Mouse (Mus musculus) forebrain, postnatal 0 days (tissue): ENCODE data around the gene Frmd4a. TPM values are rescaled to one million over a fixed set of nuclear protein-coding genes. Genes with fewer than 3 reads are reported as not detected.

ENCODE experiments used
- ATAC-seq: fragments of 200-750 bp; cut with Nextera tagmentation; 2 replicates; pipeline ENCODE4 v1.8.0; 2017; ENCODE audit warnings: mild to moderate bottlenecking, moderate library complexity
- DNase-seq: peaks from one replicate; pipeline ENCODE4 v3.0.0-alpha.2; 2015
- H3K27ac ChIP-seq: fragments of 300-500 bp; sonication (generic); 2 replicates; pipeline ENCODE4 v1.5.1; 2014; ENCODE audit warnings: low read depth, mild to moderate bottlenecking, antibody characterized with exemption, low read length, moderate library complexity, mixed read lengths
- H3K27me3 ChIP-seq: fragments of 300-500 bp; sonication (generic); 2 replicates; pipeline ENCODE4 v1.6.1; 2014; ENCODE audit warnings: mild to moderate bottlenecking, low read length, mixed read lengths; ENCODE audit not compliant: insufficient read depth
- H3K36me3 ChIP-seq: fragments of 300-500 bp; sonication (generic); 2 replicates; pipeline ENCODE4 v1.6.1; 2014; ENCODE audit warnings: mild to moderate bottlenecking, moderate library complexity; ENCODE audit not compliant: insufficient read depth
- H3K4me1 ChIP-seq: fragments of 300-500 bp; sonication (generic); 2 replicates; pipeline ENCODE4 v1.6.1; 2014; ENCODE audit warnings: antibody characterized with exemption; ENCODE audit not compliant: insufficient read depth
- H3K4me2 ChIP-seq: fragments of 300-500 bp; sonication (generic); 2 replicates; pipeline ENCODE4 v1.6.1; 2014; ENCODE audit warnings: low read depth, mild to moderate bottlenecking, moderate library complexity
- H3K4me3 ChIP-seq: fragments of 300-500 bp; sonication (generic); 2 replicates; pipeline ENCODE4 v1.5.1; 2014; ENCODE audit warnings: low read depth, low read length, mixed read lengths
- H3K9ac ChIP-seq: fragments of 300-500 bp; sonication (generic); 2 replicates; pipeline ENCODE4 v1.6.1; 2014; ENCODE audit warnings: mild to moderate bottlenecking
- H3K9me3 ChIP-seq: fragments of 300-500 bp; sonication (generic); 2 replicates; pipeline ENCODE4 v1.6.1; 2016; ENCODE audit warnings: low read length
- CTCF ChIP-seq: sonication (generic); IDR thresholded peaks from 2 replicates; pipeline ENCODE4 v1.5.1; 2016; ENCODE audit warnings: antibody characterized with exemption, control low read depth, low read depth
- WGBS: fragments of 180-500 bp; shearing (Covaris S2); extraction: QIAGEN DNeasy Blood & Tissue Kit; methylation state at CpG from one replicate; pipeline ENCODE4 v1.1.7; 2014; 5-methylcytosine and 5-hydroxymethylcytosine counted together
- polyA plus RNA-seq: library from polyadenylated mRNA; unstranded; fragments of >200 nt; fragmentation: Nextera tagmentation; extraction: Ambion mirVana; gene quantifications from 2 replicates; pipeline ENCODE4 v1.2.1, GENCODE M21; 2015
- total RNA-seq: library from RNA; depleted of rRNA; stranded (reverse); fragments of >200 nt; gene quantifications from 2 replicates; pipeline ENCODE4 v1.2.3, GENCODE M21; 2014

Frmd4a gene
- total and polyA plus RNA-seq, 2 experiments from 2014 or later, result 43.8 to 74.5 TPM

- Histone ChIP-seq H3K36me3 (peaks cover 80% of the 10 kb centered on the region), H3K27ac (no peak overlapping the region), H3K27me3 (no peaks in the 10 kb centered on the region), H3K4me3 (no peak overlapping the region), H3K4me2 (no peak overlapping the region), H3K9me3 (no peaks in the 10 kb centered on the region), H3K9ac (no peak overlapping the region), H3K4me1 (no peaks in the 10 kb centered on the region)
- TF ChIP-seq CTCF, result no peak
- WGBS, result 86% methylated on average over 7 of the region's 7 CpGs
- no peak for ATAC-seq
- no peak for DNase-seq
These were observed 575.1 kb downstream of the Frmd4a start for GRCm38 (mm10) chr2:4592666-4593065.

DNA sequence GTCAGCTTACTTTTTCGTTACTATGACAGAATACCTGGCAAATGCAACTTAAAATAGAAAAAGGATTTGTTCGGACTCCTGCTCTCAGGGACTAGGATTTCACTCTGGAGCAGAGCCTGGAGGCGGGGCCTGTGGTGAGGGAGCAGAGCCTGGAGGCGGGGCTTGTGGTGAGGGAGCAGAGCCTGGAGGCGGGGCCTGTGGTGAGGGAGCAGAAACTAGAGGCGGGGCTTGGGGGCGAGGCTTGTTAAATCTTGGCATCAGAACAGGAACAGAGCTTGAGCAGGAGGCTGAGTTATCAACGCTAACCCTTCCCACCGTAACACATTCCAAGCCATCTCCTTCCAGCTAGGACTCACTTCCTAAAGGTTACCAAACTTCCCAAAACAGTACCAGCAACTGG is 575.9 kb downstream of the Frmd4a start:
- Histone ChIP-seq H3K4me2 (no peak overlapping the region), H3K9me3 (no peaks in the 10 kb centered on the region), H3K27ac (no peak overlapping the region), H3K4me3 (no peak overlapping the region), H3K9ac (no peak overlapping the region), H3K36me3 (peaks cover 81% of the 10 kb centered on the region), H3K27me3 (no peaks in the 10 kb centered on the region), H3K4me1 (no peaks in the 10 kb centered on the region)
- peak; percentile 33 for DNase-seq
- TF ChIP-seq CTCF, result no peak
- peak; percentile 13; the same call in 1 of the 2 replicates for ATAC-seq
- 23% methylated on average over 9 of the region's 9 CpGs for WGBS

DNA sequence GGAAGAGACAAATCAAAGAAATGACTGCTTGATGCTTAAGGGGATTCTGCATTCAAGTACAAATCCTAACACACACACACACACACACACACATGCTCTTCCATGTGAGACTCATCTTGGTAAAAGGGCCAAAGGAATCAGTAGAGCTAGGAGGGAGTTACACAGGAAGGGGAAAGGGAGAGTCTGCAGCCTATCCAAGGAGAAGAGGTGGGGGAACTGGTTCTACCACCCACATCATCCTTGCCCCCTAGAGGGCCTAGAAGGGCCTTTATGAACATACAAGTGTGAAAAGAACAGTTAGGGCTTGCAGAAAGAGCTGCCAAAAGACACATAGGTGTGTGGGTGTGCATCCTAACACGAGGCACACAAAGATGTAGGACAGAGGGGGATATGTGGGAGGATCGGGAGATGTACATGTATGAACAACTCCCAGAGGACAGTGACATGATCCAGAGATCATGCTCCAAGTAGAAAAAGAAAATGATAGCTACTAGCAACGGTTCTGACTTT is 576.4 kb downstream of the Frmd4a start:
- H3K36me3 ChIP-seq, result peaks cover 76% of the 10 kb centered on the region
- no peaks in the 10 kb centered on the region for H3K27me3 ChIP-seq
- H3K27ac ChIP-seq, result no peak overlapping the region
- no peak overlapping the region for H3K4me3 ChIP-seq
- H3K9me3 ChIP-seq, result no peaks in the 10 kb centered on the region
- no peaks in the 10 kb centered on the region for H3K4me1 ChIP-seq
- DNase-seq, result no peak
- no peak for ATAC-seq
- no peak for TF ChIP-seq CTCF
- no peak overlapping the region for H3K9ac ChIP-seq
- 93% methylated on average over 3 of the region's 3 CpGs for WGBS
- no peak overlapping the region for H3K4me2 ChIP-seq

- ATAC-seq, result no peak
- no peak for TF ChIP-seq CTCF
- WGBS, result 81% methylated on average over 7 of the region's 7 CpGs
- DNase-seq, result no peak
- peaks cover 66% of the 10 kb centered on the region for H3K36me3 ChIP-seq
- H3K4me2 ChIP-seq, result no peak overlapping the region
- no peaks in the 10 kb centered on the region for H3K4me1 ChIP-seq
- no peak overlapping the region for H3K9ac ChIP-seq
- no peak overlapping the region for H3K4me3 ChIP-seq
- H3K27ac ChIP-seq, result no peak overlapping the region
- no peaks in the 10 kb centered on the region for H3K9me3 ChIP-seq
- H3K27me3 ChIP-seq, result no peaks in the 10 kb centered on the region
These were observed 579.5 kb downstream of the Frmd4a start for GRCm38 (mm10) chr2:4596992-4597391.

DNA sequence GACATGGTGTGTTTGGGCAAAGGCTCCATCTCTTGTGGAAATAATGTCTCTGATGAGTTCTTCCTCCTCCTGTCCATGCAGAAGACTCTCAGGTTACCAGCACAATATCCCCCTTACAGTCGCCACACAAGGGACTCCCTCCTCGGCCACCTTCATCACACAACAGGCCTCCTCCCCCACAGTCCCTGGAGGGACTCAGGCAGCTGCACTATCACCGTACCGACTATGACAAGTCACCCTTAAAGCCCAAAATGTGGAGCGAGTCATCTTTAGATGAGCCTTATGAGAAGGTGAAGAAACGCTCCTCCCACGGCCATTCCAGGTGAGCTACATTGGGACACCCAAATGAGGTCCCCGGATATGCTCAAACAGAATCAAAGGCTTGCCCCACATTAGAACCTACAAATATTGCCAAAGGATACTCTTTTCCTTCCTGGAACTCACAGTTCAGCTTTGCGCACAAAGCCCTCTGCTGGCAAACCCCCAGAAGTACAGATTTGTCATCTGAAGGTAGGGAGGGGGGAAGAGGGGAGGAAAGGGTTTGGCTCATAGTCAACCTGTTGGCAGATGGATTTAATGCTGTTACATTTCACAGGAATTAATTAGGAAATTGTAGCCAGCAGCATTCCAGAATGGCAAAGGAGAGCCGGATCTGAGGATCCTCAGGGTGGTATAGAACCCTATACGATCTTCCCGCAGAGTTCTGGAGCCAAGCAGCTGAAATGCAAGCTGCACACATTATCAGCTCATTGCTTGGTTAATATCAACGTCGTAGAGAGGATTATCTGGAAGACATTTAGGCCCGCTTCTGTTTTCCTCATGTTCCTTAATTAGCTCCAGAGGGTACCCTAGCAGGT is 583.7 kb downstream of the Frmd4a start:
- TF ChIP-seq CTCF, result peak; percentile 83
- H3K36me3 ChIP-seq, result peaks cover 61% of the 10 kb centered on the region
- DNase-seq, result peak; percentile 91
- peak; percentile 70 for ATAC-seq
- H3K4me3 ChIP-seq, result no peak overlapping the region
- H3K4me1 ChIP-seq, result no peaks in the 10 kb centered on the region
- peak overlapping the region; percentile 62; the same call in 1 of the 2 replicates for H3K27ac ChIP-seq
- no peak overlapping the region for H3K9ac ChIP-seq
- H3K4me2 ChIP-seq, result no peak overlapping the region
- no peaks in the 10 kb centered on the region for H3K9me3 ChIP-seq
- 45% methylated on average over 15 of the region's 15 CpGs for WGBS
- H3K27me3 ChIP-seq, result no peaks in the 10 kb centered on the region

DNA sequence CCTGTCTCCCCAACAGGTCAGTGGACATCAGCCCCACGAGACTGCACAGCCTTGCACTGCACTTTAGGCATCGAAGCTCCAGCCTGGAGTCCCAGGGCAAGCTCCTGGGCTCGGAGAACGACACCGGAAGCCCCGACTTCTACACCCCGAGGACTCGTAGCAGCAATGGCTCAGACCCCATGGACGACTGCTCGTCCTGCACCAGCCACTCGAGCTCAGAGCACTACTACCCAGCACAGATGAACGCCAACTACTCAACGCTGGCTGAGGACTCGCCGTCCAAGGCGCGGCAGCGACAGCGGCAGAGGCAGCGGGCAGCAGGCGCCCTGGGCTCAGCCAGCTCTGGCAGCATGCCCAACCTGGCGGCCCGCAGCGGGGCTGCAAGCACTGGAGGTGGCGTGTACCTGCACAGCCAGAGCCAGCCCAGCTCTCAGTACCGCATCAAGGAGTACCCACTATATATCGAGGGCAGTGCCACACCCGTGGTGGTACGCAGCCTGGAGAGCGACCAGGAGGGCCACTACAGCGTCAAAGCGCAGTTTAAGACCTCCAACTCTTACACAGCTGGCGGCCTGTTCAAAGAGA is 585.9 kb downstream of the Frmd4a start:
- H3K9me3 ChIP-seq, result no peaks in the 10 kb centered on the region
- H3K4me3 ChIP-seq, result no peak overlapping the region
- peaks cover 57% of the 10 kb centered on the region for H3K36me3 ChIP-seq
- H3K4me2 ChIP-seq, result no peak overlapping the region
- no peak for DNase-seq
- H3K27ac ChIP-seq, result no peak overlapping the region
- no peaks in the 10 kb centered on the region for H3K4me1 ChIP-seq
- no peak for ATAC-seq
- H3K27me3 ChIP-seq, result no peaks in the 10 kb centered on the region
- WGBS, result 86% methylated on average over 33 of the region's 33 CpGs
- no peak overlapping the region for H3K9ac ChIP-seq
- no peak for TF ChIP-seq CTCF

DNA sequence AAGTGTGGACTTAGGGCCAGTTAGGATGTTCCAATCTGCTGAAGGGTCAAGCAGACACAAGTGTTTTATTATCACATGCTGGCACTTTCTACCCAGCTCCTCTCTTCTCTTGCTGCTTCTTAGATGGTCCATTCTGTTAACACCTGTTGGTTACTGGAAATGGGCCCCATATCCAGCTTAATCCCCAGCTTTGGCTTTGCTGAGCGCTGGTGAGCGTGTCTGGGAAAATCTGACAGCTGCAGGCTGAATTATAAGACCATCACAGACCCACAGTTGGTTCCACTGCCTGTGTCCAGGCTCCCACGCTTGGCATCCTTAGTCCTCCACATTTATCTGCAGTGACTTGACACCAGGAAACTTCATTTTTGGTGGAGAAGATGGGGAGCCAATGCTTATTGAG is 589.0 kb downstream of the Frmd4a start:
- H3K9me3 ChIP-seq, result no peaks in the 10 kb centered on the region
- no peak overlapping the region for H3K4me3 ChIP-seq
- WGBS, result 87% methylated on average over 3 of the region's 3 CpGs
- peaks cover 79% of the 10 kb centered on the region for H3K36me3 ChIP-seq
- no peak overlapping the region for H3K27ac ChIP-seq
- H3K27me3 ChIP-seq, result no peaks in the 10 kb centered on the region
- H3K4me1 ChIP-seq, result no peaks in the 10 kb centered on the region
- no peak for TF ChIP-seq CTCF
- no peak overlapping the region for H3K4me2 ChIP-seq
- H3K9ac ChIP-seq, result no peak overlapping the region
- DNase-seq, result no peak
- no peak for ATAC-seq
